ENCODE assay signal across 27 mouse cellular contexts in genomic region chr8:91056848-91057247, GRCm38 (mm10). TPM values are rescaled to one million over a fixed set of nuclear protein-coding genes. Genes with fewer than 3 reads are reported as not detected.
DNase-seq lines count a peak whose midpoint lies in the region; ATAC-seq and TF ChIP-seq lines count a peak whose summit lies in the region.
"Had no signal": no experiment of that assay in that cellular context is flagged by ENCODE, and none has a peak within 500 bp of the region (broad histone marks: within the 10 kb centered on the region; RNA-seq: fewer than 3 reads in every experiment).

No protein-coding gene starts in this region.

- WGBS in kidney, embryonic 16.5 days: 17% methylated on average over 3 of the region's 3 CpGs
- 31% methylated on average over 3 of the region's 3 CpGs for WGBS in kidney, adult 2 months
- 29% methylated on average over 3 of the region's 3 CpGs for WGBS in limb, embryonic 14.5 days
- WGBS in limb, embryonic 10.5 days: 65% methylated on average over 3 of the region's 3 CpGs
- 37% methylated on average over 3 of the region's 3 CpGs for WGBS in midbrain, postnatal 0 days
- WGBS in midbrain, embryonic 15.5 days: 49% methylated on average over 3 of the region's 3 CpGs

- ATAC-seq in kidney, embryonic 16.5 days (ENCODE audit: low FRiP score, low TSS enrichment): peak; percentile 42; the same call in 1 of the 2 replicates
- peak; percentile 43; the same call in 1 of the 2 replicates for ATAC-seq in limb, embryonic 14.5 days (ENCODE audit: low FRiP score, low read depth)
- no peak for ATAC-seq in midbrain, postnatal 0 days (ENCODE audit: low FRiP score)
- no peak for ATAC-seq in midbrain, embryonic 15.5 days (replicated peaks)
- ATAC-seq: activated CD4-positive, CD25-positive, alpha-beta regulatory T cell, adult 4 months; forebrain, postnatal 0 days; intestine, embryonic 16.5 days; liver, embryonic 12.5 days; liver, postnatal 0 days had no signal

- no peak for TF ChIP-seq POLR2A in kidney, adult 2 months (IDR thresholded peaks at IDR 0.05; ENCODE audit: low read depth, low read length)
- no peak for TF ChIP-seq POLR2A in limb, embryonic 14.5 days (IDR thresholded peaks at IDR 0.05; ENCODE audit: borderline replicate concordance, extremely low read depth, insufficient read depth, insufficient read length)

- H3K36me3 ChIP-seq in kidney, embryonic 16.5 days (ENCODE audit: insufficient read depth, low read length): peaks cover 10% of the 10 kb centered on the region; the same call in 1 of the 2 replicates
- peaks cover 2% of the 10 kb centered on the region; the same call in 1 of the 2 replicates for H3K36me3 ChIP-seq in kidney, adult 2 months (ENCODE audit: control insufficient read depth, insufficient read depth, low read length)
- H3K36me3 ChIP-seq in limb, embryonic 14.5 days (ENCODE audit: control insufficient read depth, insufficient read depth, low read length): peaks cover 20% of the 10 kb centered on the region
- peaks cover 9% of the 10 kb centered on the region for H3K36me3 ChIP-seq in limb, embryonic 10.5 days
- peaks cover under 1% of the 10 kb centered on the region; the same call in 1 of the 2 replicates for H3K36me3 ChIP-seq in midbrain, postnatal 0 days (ENCODE audit: insufficient read depth, low read length)
- H3K36me3 ChIP-seq in midbrain, embryonic 15.5 days (replicated peaks): peaks cover 20% of the 10 kb centered on the region
- H3K36me3 ChIP-seq: stomach, embryonic 15.5 days had no signal

- H3K4me1 ChIP-seq in kidney, embryonic 16.5 days (ENCODE audit: insufficient read depth, low read length): no peaks in the 10 kb centered on the region; the same call in 1 of the 2 replicates
- no peaks in the 10 kb centered on the region for H3K4me1 ChIP-seq in kidney, adult 2 months (ENCODE audit: control insufficient read depth, insufficient read depth, low read length)
- no peaks in the 10 kb centered on the region for H3K4me1 ChIP-seq in limb, embryonic 14.5 days (ENCODE audit: control insufficient read depth, insufficient read depth, low read length)
- peaks cover 6% of the 10 kb centered on the region for H3K4me1 ChIP-seq in limb, embryonic 10.5 days
- H3K4me1 ChIP-seq in midbrain, postnatal 0 days (ENCODE audit: insufficient read depth, low read length): no peaks in the 10 kb centered on the region
- no peaks in the 10 kb centered on the region for H3K4me1 ChIP-seq in midbrain, embryonic 15.5 days
- H3K4me1 ChIP-seq: embryonic facial prominence, embryonic 15.5 days; hindbrain, embryonic 12.5 days; limb, embryonic 12.5 days had no signal

- H3K27me3 ChIP-seq in kidney, embryonic 16.5 days (ENCODE audit: insufficient read depth, low read length): no peaks in the 10 kb centered on the region
- no peaks in the 10 kb centered on the region for H3K27me3 ChIP-seq in kidney, adult 2 months (replicated peaks; ENCODE audit: control insufficient read depth, insufficient read depth, low read length)
- no peaks in the 10 kb centered on the region for H3K27me3 ChIP-seq in limb, embryonic 14.5 days (ENCODE audit: control insufficient read depth, insufficient read depth, low read length)
- H3K27me3 ChIP-seq in limb, embryonic 10.5 days (ENCODE audit: low read depth, poor library complexity, severe bottlenecking): no peaks in the 10 kb centered on the region
- H3K27me3 ChIP-seq in midbrain, postnatal 0 days (ENCODE audit: insufficient read depth, low read length): no peaks in the 10 kb centered on the region
- H3K27me3 ChIP-seq in midbrain, embryonic 15.5 days (replicated peaks): no peaks in the 10 kb centered on the region
- H3K27me3 ChIP-seq: embryonic facial prominence, embryonic 15.5 days; forebrain, embryonic 12.5 days; heart, embryonic 15.5 days; hindbrain, embryonic 12.5 days; limb, embryonic 12.5 days; liver, embryonic 12.5 days; stomach, embryonic 15.5 days had no signal

- H3K4me3 ChIP-seq in kidney, embryonic 16.5 days (ENCODE audit: low read length): no peak overlapping the region
- H3K4me3 ChIP-seq in kidney, adult 2 months (ENCODE audit: insufficient read depth, low read depth, low read length): no peak overlapping the region
- no peak overlapping the region for H3K4me3 ChIP-seq in limb, embryonic 14.5 days (replicated peaks; ENCODE audit: low read length)
- no peak overlapping the region for H3K4me3 ChIP-seq in limb, embryonic 10.5 days
- H3K4me3 ChIP-seq in midbrain, postnatal 0 days (ENCODE audit: low read depth, low read length): no peak overlapping the region
- H3K4me3 ChIP-seq in midbrain, embryonic 15.5 days: no peak overlapping the region
- H3K4me3 ChIP-seq: embryonic facial prominence, embryonic 10.5 days; embryonic facial prominence, embryonic 15.5 days; forebrain, embryonic 12.5 days; heart, embryonic 15.5 days; hindbrain, embryonic 12.5 days; limb, embryonic 12.5 days; liver, embryonic 12.5 days; stomach, embryonic 15.5 days had no signal

- H3K9ac ChIP-seq in kidney, embryonic 16.5 days (replicated peaks; ENCODE audit: low read length): no peak overlapping the region
- H3K9ac ChIP-seq in limb, embryonic 14.5 days (ENCODE audit: low read depth, low read length, severe bottlenecking): no peak overlapping the region
- no peak overlapping the region for H3K9ac ChIP-seq in midbrain, postnatal 0 days (replicated peaks; ENCODE audit: low read length, poor library complexity, severe bottlenecking)
- H3K9ac ChIP-seq in midbrain, embryonic 15.5 days: no peak overlapping the region
- H3K9ac ChIP-seq: embryonic facial prominence, embryonic 15.5 days; forebrain, embryonic 12.5 days; forebrain, postnatal 0 days; heart, embryonic 15.5 days; hindbrain, embryonic 12.5 days; limb, embryonic 12.5 days; liver, embryonic 12.5 days; liver, postnatal 0 days; stomach, embryonic 15.5 days had no signal

- peak overlapping the region; percentile 48; the same call in 1 of the 2 replicates for H3K27ac ChIP-seq in kidney, embryonic 16.5 days (ENCODE audit: low read length)
- no peak overlapping the region for H3K27ac ChIP-seq in kidney, adult 2 months (ENCODE audit: insufficient read depth, low read depth, low read length)
- no peak overlapping the region for H3K27ac ChIP-seq in limb, embryonic 14.5 days (replicated peaks; ENCODE audit: low read depth, low read length)
- H3K27ac ChIP-seq in limb, embryonic 10.5 days: no peak overlapping the region
- H3K27ac ChIP-seq in midbrain, postnatal 0 days (ENCODE audit: low read depth, low read length): no peak overlapping the region
- no peak overlapping the region for H3K27ac ChIP-seq in midbrain, embryonic 15.5 days
- H3K27ac ChIP-seq: embryonic facial prominence, embryonic 10.5 days; embryonic facial prominence, embryonic 15.5 days; forebrain, embryonic 12.5 days; heart, embryonic 15.5 days; hindbrain, embryonic 12.5 days; limb, embryonic 12.5 days; liver, embryonic 12.5 days; stomach, embryonic 15.5 days had no signal

- no peak for DNase-seq in kidney, adult 2 months
- peak; percentile 56 for DNase-seq in limb, embryonic 14.5 days (ENCODE audit: low spot score)
- DNase-seq in limb, embryonic 10.5 days (ENCODE audit: low spot score): no peak
- DNase-seq in midbrain, postnatal 0 days (ENCODE audit: low spot score): peak; percentile 50
- no peak for DNase-seq in cerebellum, adult 9-11 months
- DNase-seq: adrenal gland, adult 2 months; adrenal gland, postnatal 36 days; cerebellum, adult 2 months; cerebellum, postnatal 25 days; forebrain, postnatal 0 days; gastrocnemius, postnatal 10 days; kidney, postnatal 25 days; liver, postnatal 0 days; midbrain, embryonic 14.5 days; right cerebral cortex, postnatal 25 days had no signal

- no peak overlapping the region for H3K4me2 ChIP-seq in kidney, embryonic 16.5 days (replicated peaks; ENCODE audit: low read depth, low read length)
- H3K4me2 ChIP-seq in limb, embryonic 14.5 days (replicated peaks; ENCODE audit: low read depth, low read length, severe bottlenecking): no peak overlapping the region
- no peak overlapping the region for H3K4me2 ChIP-seq in midbrain, postnatal 0 days (ENCODE audit: low read depth, low read length, poor library complexity, severe bottlenecking)
- H3K4me2 ChIP-seq in midbrain, embryonic 15.5 days: no peak overlapping the region
- H3K4me2 ChIP-seq: embryonic facial prominence, embryonic 15.5 days; forebrain, embryonic 12.5 days; heart, embryonic 15.5 days; hindbrain, embryonic 12.5 days; limb, embryonic 12.5 days; liver, embryonic 12.5 days; stomach, embryonic 15.5 days had no signal

- no peaks in the 10 kb centered on the region for H3K9me3 ChIP-seq in kidney, embryonic 16.5 days (ENCODE audit: low read length)
- H3K9me3 ChIP-seq in limb, embryonic 14.5 days (ENCODE audit: control insufficient read depth, low read length): no peaks in the 10 kb centered on the region
- H3K9me3 ChIP-seq in limb, embryonic 10.5 days (replicated peaks): no peaks in the 10 kb centered on the region
- no peaks in the 10 kb centered on the region for H3K9me3 ChIP-seq in midbrain, postnatal 0 days (ENCODE audit: low read length)
- H3K9me3 ChIP-seq in midbrain, embryonic 15.5 days: no peaks in the 10 kb centered on the region
- H3K9me3 ChIP-seq: embryonic facial prominence, embryonic 10.5 days; embryonic facial prominence, embryonic 15.5 days; forebrain, embryonic 12.5 days; heart, embryonic 15.5 days; hindbrain, embryonic 12.5 days; limb, embryonic 12.5 days; liver, embryonic 12.5 days; stomach, embryonic 15.5 days had no signal

- no peak for TF ChIP-seq CTCF in kidney, adult 2 months (conservative IDR thresholded peaks at IDR 0.05; ENCODE audit: insufficient read depth, insufficient read length, low read depth, low read length)
- TF ChIP-seq CTCF in midbrain, postnatal 0 days (IDR thresholded peaks at IDR 0.05): no peak

RNA-seq across cellular contexts. Expression of gene Rbl2, which starts 13.0 kb away (rescaled TPM):
- 19.1 and 22.8 TPM in 2 replicates for polyA plus RNA-seq in kidney, embryonic 16.5 days (2015; fragmentation: Nextera tagmentation; extraction: Ambion mirVana)
- 38.1 and 38.6 TPM in 2 replicates for polyA plus RNA-seq in kidney, adult 2 months (2012; rRNA removed)
- 20.3 and 22.3 TPM in 2 replicates for polyA plus RNA-seq in limb, embryonic 14.5 days (2012; rRNA removed)
- polyA plus RNA-seq in limb, embryonic 14.5 days (2014; fragmentation: Nextera tagmentation; extraction: Ambion mirVana): 20.0 and 20.3 TPM in 2 replicates
- 4.4 and 6.2 TPM in 2 replicates for polyA plus RNA-seq in limb, embryonic 10.5 days (2016; fragmentation: Nextera tagmentation; extraction: Ambion mirVana)
- 33.6 and 34.2 TPM in 2 replicates for total RNA-seq in midbrain, postnatal 0 days (2014; rRNA removed)
- polyA plus RNA-seq in midbrain, postnatal 0 days (2015; fragmentation: Nextera tagmentation; extraction: Ambion mirVana): 14.2 and 17.1 TPM in 2 replicates
- 22.0 and 22.1 TPM in 2 replicates for polyA plus RNA-seq in midbrain, embryonic 15.5 days (2015; fragmentation: Nextera tagmentation; extraction: Ambion mirVana)

Comparison
In these comparisons a context has a peak if more than half of its experiments do, and no peak if none do; other contexts are left out.
1. DNase-seq: peak in limb, embryonic 14.5 days (single experiment) and midbrain, postnatal 0 days (single experiment); none in kidney, adult 2 months (single experiment), limb, embryonic 10.5 days (single experiment) and cerebellum, adult 9-11 months (single experiment).
2. ATAC-seq: peak in kidney, embryonic 16.5 days (single experiment) and limb, embryonic 14.5 days (single experiment); none in midbrain, postnatal 0 days (single experiment) and midbrain, embryonic 15.5 days (single experiment).